Mouse (Mus musculus) cerebellum, adult 2 months (tissue): Measurements from ENCODE around the gene Zic2. TPM values are rescaled to one million over a fixed set of nuclear protein-coding genes. Genes with fewer than 3 reads are reported as not detected.

Experiments used
- DNase-seq, 2 experiments: peaks; one replicate each; pipeline ENCODE4 v3.0.0; 2021
- H3K27ac ChIP-seq: fragments of 200-500 bp; 2 replicates; pipeline ENCODE4 v1.5.1; 2012; ENCODE audit warnings: low read length, control low read depth, inconsistent platforms; ENCODE audit not compliant: insufficient read depth
- H3K27me3 ChIP-seq: fragments of 200-500 bp; 2 replicates; pipeline ENCODE4 v1.6.1; 2012; ENCODE audit warnings: inconsistent platforms, mild to moderate bottlenecking, low read length, moderate library complexity; ENCODE audit not compliant: control insufficient read depth, insufficient read depth
- H3K4me1 ChIP-seq: fragments of 200-500 bp; 2 replicates; pipeline ENCODE4 v1.6.1; 2011; ENCODE audit warnings: low read length; ENCODE audit not compliant: control insufficient read depth, insufficient read depth
- H3K4me3 ChIP-seq: fragments of 200-500 bp; replicated peaks from 2 replicates; pipeline ENCODE3; 2011; ENCODE audit warnings: mild to moderate bottlenecking, low read depth, low read length, control low read depth; ENCODE audit not compliant: insufficient read depth
- CTCF ChIP-seq: fragments of 200-500 bp; IDR thresholded peaks from 2 replicates; pipeline ENCODE4 v1.5.1; 2011; ENCODE audit warnings: low read depth, mild to moderate bottlenecking, control low read depth, low read length, moderate library complexity, borderline replicate concordance; ENCODE audit not compliant: insufficient read depth
- POLR2A ChIP-seq: fragments of 200-500 bp; IDR thresholded peaks from 2 replicates; pipeline ENCODE4 v1.6.1; 2011; ENCODE audit warnings: low read length, control low read depth, borderline replicate concordance; ENCODE audit not compliant: insufficient read depth
- WGBS: fragments of 180-500 bp; shearing (Covaris S2); methylation state at CpG from one replicate; pipeline ENCODE4 v1.1.7; 2018; 5-methylcytosine and 5-hydroxymethylcytosine counted together
- polyA plus RNA-seq: library from polyadenylated mRNA; depleted of rRNA; stranded (reverse); fragments of >200 nt; gene quantifications from 2 replicates; pipeline ENCODE4 v1.2.3, GENCODE M21; 2012

Zic2 gene
- polyA plus RNA-seq, 1 experiment = 157 TPM

- TF ChIP-seq CTCF (no peak), POLR2A (0 out of 2 replicates have a peak, but pooled peaks have one; percentile 3)
Observed at GRCm38 (mm10) chr14:122468971-122469755, 6.1 kb upstream of the Zic2 start.

GRCm38 (mm10) chr14:122471449-122472085, 3.7 kb upstream of the Zic2 start:
- DNase-seq = peak; percentile 65 to 68
- peak overlapping the region; percentile 64 for H3K4me3 ChIP-seq
- H3K27me3 ChIP-seq = no peaks in the 10 kb centered on the region
- peak overlapping the region; percentile 88 for H3K27ac ChIP-seq
- WGBS = 4% methylated on average over 27 of the region's 31 CpGs
- peaks cover 5% of the 10 kb centered on the region; the same call in 1 of the 2 replicates for H3K4me1 ChIP-seq
- TF ChIP-seq CTCF = no peak
- TF ChIP-seq POLR2A = no peak

More at GRCm38 (mm10) chr14:122468971-122469755, 6.1 kb upstream of the Zic2 start:
- H3K4me3 ChIP-seq = peak overlapping the region; percentile 51
- peak; percentile 62 to 78 for DNase-seq
- H3K27me3 ChIP-seq = no peaks in the 10 kb centered on the region
- H3K27ac ChIP-seq = peak overlapping the region; percentile 86
- 11% methylated on average over 28 of the region's 28 CpGs for WGBS
- peaks cover 8% of the 10 kb centered on the region for H3K4me1 ChIP-seq

GRCm38 (mm10) chr14:122472161-122472560, 3.1 kb upstream of the Zic2 start:
- peak overlapping the region; percentile 88 for H3K27ac ChIP-seq
- WGBS = 4% methylated on average over 13 of the region's 13 CpGs
- TF ChIP-seq CTCF = no peak
- TF ChIP-seq POLR2A = no peak

GRCm38 (mm10) chr14:122472647-122473046, 2.6 kb upstream of the Zic2 start:
- no peaks in the 10 kb centered on the region for H3K27me3 ChIP-seq
- WGBS = 10% methylated on average over 5 of the region's 5 CpGs
- peak; percentile 42 to 61 for DNase-seq
- H3K4me3 ChIP-seq = peak overlapping the region; percentile 64
- peaks cover 5% of the 10 kb centered on the region; the same call in 1 of the 2 replicates for H3K4me1 ChIP-seq
- TF ChIP-seq POLR2A (no peak), CTCF (no peak)
- peak overlapping the region; percentile 88 for H3K27ac ChIP-seq

More at GRCm38 (mm10) chr14:122472161-122472560, 3.1 kb upstream of the Zic2 start:
- H3K4me1 ChIP-seq = peaks cover 5% of the 10 kb centered on the region; the same call in 1 of the 2 replicates
- peak; percentile 54 to 69 for DNase-seq
- H3K27me3 ChIP-seq = no peaks in the 10 kb centered on the region
- H3K4me3 ChIP-seq = peak overlapping the region; percentile 64

- 3% methylated on average over 17 of the region's 17 CpGs for WGBS
- peak; percentile 57 to 69 for DNase-seq
- Histone ChIP-seq H3K4me3 (peak overlapping the region; percentile 94), H3K27ac (peak overlapping the region; percentile 88), H3K4me1 (peaks cover 5% of the 10 kb centered on the region; the same call in 1 of the 2 replicates), H3K27me3 (no peaks in the 10 kb centered on the region)
- TF ChIP-seq POLR2A (no peak), CTCF (no peak)
Observed at GRCm38 (mm10) chr14:122473211-122473751, 2.0 kb upstream of the Zic2 start.

- Histone ChIP-seq H3K4me3 (peak overlapping the region; percentile 94), H3K27ac (peak overlapping the region; percentile 99), H3K4me1 (peaks cover 5% of the 10 kb centered on the region; the same call in 1 of the 2 replicates), H3K27me3 (no peaks in the 10 kb centered on the region)
- DNase-seq = peak; percentile 92 to 93
- WGBS = 1% methylated on average over 57 of the region's 57 CpGs
- TF ChIP-seq POLR2A (peak; percentile 94), CTCF (no peak)
Observed at GRCm38 (mm10) chr14:122474041-122474890, 969 bp upstream of the Zic2 start.

GRCm38 (mm10) chr14:122475557-122476040, 364 bp downstream of the Zic2 start:
- TF ChIP-seq POLR2A (0 out of 2 replicates have a peak, but pooled peaks have one; percentile 15), CTCF (no peak)
- Histone ChIP-seq H3K4me1 (no peaks in the 10 kb centered on the region; the same call in 1 of the 2 replicates), H3K27me3 (no peaks in the 10 kb centered on the region), H3K4me3 (peak overlapping the region; percentile 98), H3K27ac (peak overlapping the region; percentile 98)
- DNase-seq = no peak
- WGBS = under 1% methylated on average over 65 of the region's 65 CpGs
